Mouse (Mus musculus): ENCODE data around the gene Agmo. TPM values are rescaled to one million over a fixed set of nuclear protein-coding genes. Genes with fewer than 3 reads are reported as not detected.

Agmo gene
- polyA plus RNA-seq, 2 experiments = 0.30 to 0.70 TPM

DNA sequence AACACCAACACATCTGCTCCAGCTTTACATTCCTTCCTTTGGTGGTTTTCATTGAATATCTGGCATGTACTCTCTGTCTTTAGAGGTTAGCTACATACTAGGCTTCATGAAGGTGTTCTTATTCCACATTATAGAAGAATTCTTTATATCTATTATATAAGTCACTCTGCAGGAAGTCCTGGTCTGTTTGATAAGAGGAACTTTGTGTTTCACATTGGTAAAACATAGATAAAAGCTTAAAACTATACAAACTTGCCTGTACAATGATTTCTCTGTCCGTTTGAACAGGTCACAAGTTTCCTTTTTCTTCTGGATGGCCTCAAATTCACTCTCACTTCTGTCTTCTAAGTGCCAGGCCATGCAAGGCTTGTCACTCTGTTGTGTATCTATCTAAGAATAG, 316.8 kb downstream of the Agmo start:
- Histone ChIP-seq H3K4me2 (replicated peaks; ENCODE audit: low read depth, low read length, severe bottlenecking) (no peak overlapping the region), H3K9me3 (ENCODE audit: control insufficient read depth, low read length) (no peaks in the 10 kb centered on the region), H3K4me1 (ENCODE audit: control insufficient read depth, insufficient read depth, low read length) (no peaks in the 10 kb centered on the region), H3K27ac (replicated peaks; ENCODE audit: low read depth, low read length) (no peak overlapping the region), H3K36me3 (ENCODE audit: control insufficient read depth, insufficient read depth, low read length) (no peaks in the 10 kb centered on the region), H3K4me3 (replicated peaks; ENCODE audit: low read length) (no peak overlapping the region), H3K9ac (ENCODE audit: low read depth, low read length, severe bottlenecking) (no peak overlapping the region), H3K27me3 (ENCODE audit: control insufficient read depth, insufficient read depth, low read length) (no peaks in the 10 kb centered on the region)
- 53% methylated on average over 1 of the region's 1 CpGs for WGBS
- DNase-seq (ENCODE audit: low spot score) = no peak
- no peak for ATAC-seq (ENCODE audit: low FRiP score, low read depth)
- no peak for TF ChIP-seq POLR2A (IDR thresholded peaks at IDR 0.05; ENCODE audit: borderline replicate concordance, extremely low read depth, insufficient read depth, insufficient read length)

DNA sequence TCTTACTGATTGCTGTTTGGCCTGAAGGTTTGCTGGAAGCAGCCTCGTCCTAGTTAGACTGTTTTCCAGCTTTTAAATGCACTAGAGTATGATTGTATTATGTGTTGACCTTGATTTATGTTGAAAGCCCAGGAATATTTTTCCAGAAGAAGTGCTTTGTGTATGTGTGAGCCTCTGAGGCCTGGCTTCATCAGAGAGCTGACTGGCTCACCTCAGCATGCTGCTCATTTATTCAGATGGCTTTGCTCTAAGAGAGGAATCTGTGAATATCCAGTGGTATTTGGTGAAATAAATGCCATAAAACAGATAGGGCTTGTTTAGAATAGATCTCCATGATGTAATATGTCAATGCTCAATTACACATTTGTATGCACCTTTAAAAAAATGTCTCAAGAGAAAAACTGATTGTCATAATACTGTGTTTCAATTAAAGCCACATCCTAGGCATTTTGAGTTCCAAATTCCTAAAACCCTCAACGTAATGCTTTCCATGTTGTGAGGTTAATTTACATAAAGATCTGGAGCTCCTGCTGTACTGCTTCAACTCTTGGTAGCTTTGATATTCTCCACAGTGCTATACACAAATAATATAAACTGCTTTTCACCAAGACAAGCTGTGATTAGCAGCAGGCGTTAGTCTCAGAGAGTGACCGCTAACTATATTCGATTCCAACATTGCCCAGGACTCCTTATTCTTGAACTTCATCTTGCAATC, 324.6 kb downstream of the Agmo start:
- H3K4me2 ChIP-seq (replicated peaks; ENCODE audit: low read depth, low read length, severe bottlenecking) = no peak overlapping the region
- ATAC-seq (ENCODE audit: low FRiP score, low read depth) (0 out of 2 replicates have a peak, but pooled peaks have one; percentile 30), DNase-seq (ENCODE audit: low spot score) (peak; percentile 25)
- TF ChIP-seq POLR2A (IDR thresholded peaks at IDR 0.05; ENCODE audit: borderline replicate concordance, extremely low read depth, insufficient read depth, insufficient read length) = no peak
- H3K36me3 ChIP-seq (ENCODE audit: control insufficient read depth, insufficient read depth, low read length) = no peaks in the 10 kb centered on the region
- no peak overlapping the region for H3K4me3 ChIP-seq (replicated peaks; ENCODE audit: low read length)
- 67% methylated on average over 5 of the region's 5 CpGs for WGBS
- H3K9ac ChIP-seq (ENCODE audit: low read depth, low read length, severe bottlenecking) = no peak overlapping the region
- no peaks in the 10 kb centered on the region for H3K4me1 ChIP-seq (ENCODE audit: control insufficient read depth, insufficient read depth, low read length)
- no peak overlapping the region for H3K27ac ChIP-seq (replicated peaks; ENCODE audit: low read depth, low read length)
- H3K27me3 ChIP-seq (ENCODE audit: control insufficient read depth, insufficient read depth, low read length) = no peaks in the 10 kb centered on the region
- H3K9me3 ChIP-seq (ENCODE audit: control insufficient read depth, low read length) = no peaks in the 10 kb centered on the region

DNA sequence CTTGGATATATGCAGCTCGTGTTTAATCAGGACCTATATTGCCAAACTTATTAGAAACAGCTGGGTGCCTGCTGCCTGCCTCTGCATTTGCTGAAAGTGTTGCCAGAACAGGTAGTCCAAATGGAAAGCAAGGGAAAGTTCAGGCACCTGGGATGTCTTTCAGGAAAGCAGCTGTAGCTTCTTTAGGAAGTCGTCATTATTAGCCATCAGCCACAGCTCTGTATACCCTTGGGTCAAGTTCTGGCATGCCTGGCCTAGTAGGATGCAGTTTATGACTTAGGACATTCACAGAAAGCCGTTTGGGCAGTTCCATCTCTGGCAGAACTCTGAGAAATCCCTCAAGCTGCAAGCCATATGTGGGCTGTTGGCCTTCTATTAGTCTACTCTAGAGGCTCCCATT, 330.5 kb downstream of the Agmo start:
- DNase-seq (ENCODE audit: low spot score) (peak; percentile 6), ATAC-seq (ENCODE audit: low FRiP score, low read depth) (0 out of 2 replicates have a peak, but pooled peaks have one; percentile 30)
- no peak overlapping the region for H3K4me3 ChIP-seq (replicated peaks; ENCODE audit: low read length)
- TF ChIP-seq POLR2A (IDR thresholded peaks at IDR 0.05; ENCODE audit: borderline replicate concordance, extremely low read depth, insufficient read depth, insufficient read length) = no peak
- H3K4me1 ChIP-seq (ENCODE audit: control insufficient read depth, insufficient read depth, low read length) = peaks cover 8% of the 10 kb centered on the region; the same call in 1 of the 2 replicates
- WGBS = 15% methylated on average over 3 of the region's 3 CpGs
- no peaks in the 10 kb centered on the region for H3K27me3 ChIP-seq (ENCODE audit: control insufficient read depth, insufficient read depth, low read length)
- no peak overlapping the region for H3K4me2 ChIP-seq (replicated peaks; ENCODE audit: low read depth, low read length, severe bottlenecking)
- H3K36me3 ChIP-seq (ENCODE audit: control insufficient read depth, insufficient read depth, low read length) = no peaks in the 10 kb centered on the region
- H3K9me3 ChIP-seq (ENCODE audit: control insufficient read depth, low read length) = no peaks in the 10 kb centered on the region
- no peak overlapping the region for H3K27ac ChIP-seq (replicated peaks; ENCODE audit: low read depth, low read length)
- no peak overlapping the region for H3K9ac ChIP-seq (ENCODE audit: low read depth, low read length, severe bottlenecking)

DNA sequence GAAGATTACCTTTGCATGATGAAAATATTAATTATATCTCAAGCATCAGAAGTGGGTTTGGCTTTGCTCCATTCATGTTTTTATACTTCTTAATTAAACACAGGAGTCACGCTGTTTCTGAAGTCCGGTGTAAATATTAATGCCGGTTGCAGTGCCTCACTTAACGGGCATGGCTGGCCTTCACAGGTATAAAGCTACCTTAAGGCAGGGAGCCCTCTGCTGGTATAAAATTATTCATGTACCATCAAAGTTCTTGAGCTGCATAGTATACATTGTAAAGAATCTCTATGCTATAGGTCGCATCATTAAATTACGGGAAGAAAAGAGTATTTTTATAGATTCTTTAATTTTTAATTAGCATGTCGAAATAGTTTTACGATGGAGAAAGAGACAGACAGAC, 341.3 kb downstream of the Agmo start:
- H3K36me3 ChIP-seq (ENCODE audit: control insufficient read depth, insufficient read depth, low read length) = no peaks in the 10 kb centered on the region
- no peak overlapping the region for H3K27ac ChIP-seq (replicated peaks; ENCODE audit: low read depth, low read length)
- 0 out of 2 replicates have a peak overlapping the region, but pooled peaks have one; percentile 10 for H3K4me2 ChIP-seq (replicated peaks; ENCODE audit: low read depth, low read length, severe bottlenecking)
- H3K9me3 ChIP-seq (ENCODE audit: control insufficient read depth, low read length) = no peaks in the 10 kb centered on the region
- TF ChIP-seq POLR2A (IDR thresholded peaks at IDR 0.05; ENCODE audit: borderline replicate concordance, extremely low read depth, insufficient read depth, insufficient read length) = no peak
- WGBS = 39% methylated on average over 8 of the region's 8 CpGs
- ATAC-seq (ENCODE audit: low FRiP score, low read depth) (no peak), DNase-seq (ENCODE audit: low spot score) (peak; percentile 46)
- no peaks in the 10 kb centered on the region for H3K4me1 ChIP-seq (ENCODE audit: control insufficient read depth, insufficient read depth, low read length)
- H3K9ac ChIP-seq (ENCODE audit: low read depth, low read length, severe bottlenecking) = no peak overlapping the region
- no peak overlapping the region for H3K4me3 ChIP-seq (replicated peaks; ENCODE audit: low read length)
- H3K27me3 ChIP-seq (ENCODE audit: control insufficient read depth, insufficient read depth, low read length) = no peaks in the 10 kb centered on the region

DNA sequence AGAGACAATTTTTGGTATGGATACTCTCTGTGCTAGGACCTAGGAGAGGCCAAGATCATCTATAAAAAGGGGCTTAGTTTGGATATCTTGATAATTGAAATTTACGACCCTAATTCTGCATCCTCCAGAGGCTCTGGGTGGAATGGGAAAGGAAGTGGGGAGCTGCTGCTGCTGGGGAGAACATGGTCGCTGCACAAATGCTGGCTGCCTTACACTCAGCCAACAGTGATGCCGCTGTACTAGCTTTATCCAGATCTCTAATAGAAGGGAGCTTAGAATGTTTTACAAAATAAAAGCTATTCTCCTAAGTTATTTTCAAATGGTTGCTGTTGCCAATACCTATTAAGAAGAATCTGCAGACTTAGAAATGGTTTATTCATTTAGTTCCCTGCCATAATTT, 351.4 kb downstream of the Agmo start:
- DNase-seq (ENCODE audit: low spot score) (no peak), ATAC-seq (ENCODE audit: low FRiP score, low read depth) (peak; percentile 68)
- 16% methylated on average over 3 of the region's 3 CpGs for WGBS
- H3K9ac ChIP-seq (ENCODE audit: low read depth, low read length, severe bottlenecking) = no peak overlapping the region
- no peak overlapping the region for H3K4me3 ChIP-seq (replicated peaks; ENCODE audit: low read length)
- no peak overlapping the region for H3K4me2 ChIP-seq (replicated peaks; ENCODE audit: low read depth, low read length, severe bottlenecking)
- no peak overlapping the region for H3K27ac ChIP-seq (replicated peaks; ENCODE audit: low read depth, low read length)
- 0 out of 2 replicates have a peak, but pooled peaks cover 3% of the 10 kb centered on the region for H3K4me1 ChIP-seq (ENCODE audit: control insufficient read depth, insufficient read depth, low read length)
- no peak for TF ChIP-seq POLR2A (IDR thresholded peaks at IDR 0.05; ENCODE audit: borderline replicate concordance, extremely low read depth, insufficient read depth, insufficient read length)
- no peaks in the 10 kb centered on the region for H3K27me3 ChIP-seq (ENCODE audit: control insufficient read depth, insufficient read depth, low read length)
- no peaks in the 10 kb centered on the region for H3K36me3 ChIP-seq (ENCODE audit: control insufficient read depth, insufficient read depth, low read length)
- no peaks in the 10 kb centered on the region for H3K9me3 ChIP-seq (ENCODE audit: control insufficient read depth, low read length)
